Mouse (Mus musculus) gastrocnemius, postnatal 36 days (tissue): Measurements from ENCODE around the gene Vmn2r-ps159. TPM values are rescaled to one million over a fixed set of nuclear protein-coding genes. Genes with fewer than 3 reads are reported as not detected.
"Not testable (repeated sequence)": the region's sequence is repeated elsewhere in the genome, so short reads cannot be mapped to it uniquely, and the experiment has no call there.

Experiments
- DNase-seq, 2 experiments: peaks; one replicate each; pipeline ENCODE4 v3.0.0; 2022
- intact Hi-C: fragments of 180-260 bp; cut with DNase I; formaldehyde crosslinking; loops from one replicate; pipeline ENCODE4 v1.15.1; 2025
- long read RNA-seq, 2 experiments: library from polyadenylated mRNA; stranded (forward); transcript quantifications; one replicate each; pipeline ENCODE4 v2.0.0; 2021
- total RNA-seq, 2 experiments: library from RNA; stranded (reverse); gene quantifications; 2 replicates each; pipeline ENCODE4 v1.2.3; 2021

The Vmn2r-ps159 gene
- total RNA-seq, result not detected
- long read RNA-seq, experiment 1, result 0 reads
- long read RNA-seq, experiment 2, result 0 reads

GRCm38 (mm10) chr4:156330803-156331202 lies at the start of gene Vmn2r-ps159:
Gene Vmn2r-ps159, plus strand, starts transcription at chr4:156331103.
- DNase-seq, intact Hi-C loops: not testable (repeated sequence)

GRCm38 (mm10) chr4:156341601-156342504 lies 10.9 kb downstream of the Vmn2r-ps159 start:
- DNase-seq, intact Hi-C loops: not testable (repeated sequence)

- intact Hi-C loops, result no loop called here
- DNase-seq, result no peak
Measured at GRCm38 (mm10) chr4:156342569-156343325, 11.8 kb downstream of the Vmn2r-ps159 start.

- intact Hi-C loops, result no loop called here
- DNase-seq, result no peak
Measured at GRCm38 (mm10) chr4:156343332-156343731, 12.4 kb downstream of the Vmn2r-ps159 start.

GRCm38 (mm10) chr4:156356756-156357437 lies 26.0 kb downstream of the Vmn2r-ps159 start:
- intact Hi-C loops, DNase-seq: not testable (repeated sequence)

Other genes starting within 250 kb of the Vmn2r-ps159 start
- 1 to 10 TPM; 3.1 to 4.7 TPM for gene 9430015G10Rik, start 221.1 kb upstream of the Vmn2r-ps159 start, total RNA-seq
- gene Rnf223, start 200.6 kb upstream of the Vmn2r-ps159 start, total RNA-seq, result not detected
- 1 to 10 TPM; 7.0 to 8.6 TPM for gene Agrn, start 133.6 kb upstream of the Vmn2r-ps159 start, total RNA-seq
- 1 to 10 TPM in 1 of 2 experiments, under 1 TPM in 1; 0.97 to 1.1 TPM for gene Isg15, start 130.3 kb upstream of the Vmn2r-ps159 start, total RNA-seq
- gene AW011738, start 127.8 kb upstream of the Vmn2r-ps159 start, total RNA-seq, result 1 to 10 TPM; 2.8 to 4.4 TPM
- gene Perm1, start 115.2 kb upstream of the Vmn2r-ps159 start, total RNA-seq, result 100 to 1,000 TPM; 144 to 172 TPM
- 1 to 10 TPM; 5.0 to 5.9 TPM for gene Plekhn1, start 96.2 kb upstream of the Vmn2r-ps159 start, total RNA-seq
- gene Noc2l, start 95.1 kb upstream of the Vmn2r-ps159 start, total RNA-seq, result 10 to 100 TPM; 25.2 to 29.4 TPM
- gene Samd11, start 75.4 kb upstream of the Vmn2r-ps159 start, total RNA-seq, result under 1 TPM in 1 of 2 experiments, not detected in 1; 0.25 TPM